ENCODE assay signal across 17 mouse cellular contexts in genomic region chr14:61092073-61092472, GRCm38 (mm10). TPM values are rescaled to one million over a fixed set of nuclear protein-coding genes. Genes with fewer than 3 reads are reported as not detected.
DNase-seq lines count a peak whose midpoint lies in the region; ATAC-seq and TF ChIP-seq lines count a peak whose summit lies in the region.
"Had no signal": no experiment of that assay in that cellular context is flagged by ENCODE, and none has a peak within 500 bp of the region (broad histone marks: within the 10 kb centered on the region; RNA-seq: fewer than 3 reads in every experiment).

No protein-coding gene starts in this region.

- H3K9me3 ChIP-seq in lung, embryonic 14.5 days (ENCODE audit: low read depth, low read length) = no peaks in the 10 kb centered on the region
- H3K9me3 ChIP-seq in lung, postnatal 0 days (ENCODE audit: low read length) = no peaks in the 10 kb centered on the region
- H3K9me3 ChIP-seq: embryonic facial prominence, embryonic 12.5 days; heart, embryonic 13.5 days; hindbrain, embryonic 15.5 days; midbrain, embryonic 13.5 days had no signal

- no peak overlapping the region for H3K9ac ChIP-seq in lung, embryonic 14.5 days
- H3K9ac ChIP-seq in lung, postnatal 0 days (replicated peaks; ENCODE audit: low read depth) = no peak overlapping the region
- H3K9ac ChIP-seq: embryonic facial prominence, embryonic 12.5 days; heart, embryonic 13.5 days; hindbrain, embryonic 15.5 days; midbrain, embryonic 13.5 days had no signal

- no peak for TF ChIP-seq EP300 in lung, postnatal 0 days (IDR thresholded peaks at IDR 0.05)

- H3K27ac ChIP-seq in lung, embryonic 14.5 days (ENCODE audit: low read depth) = no peak overlapping the region
- H3K27ac ChIP-seq in lung, postnatal 0 days (ENCODE audit: low read length) = no peak overlapping the region
- no peak overlapping the region for H3K27ac ChIP-seq in thymus, adult 2 months (ENCODE audit: control insufficient read depth, insufficient read depth, low read length)
- H3K27ac ChIP-seq: embryonic facial prominence, embryonic 12.5 days; heart, embryonic 13.5 days; hindbrain, embryonic 15.5 days; kidney, postnatal 0 days; midbrain, embryonic 13.5 days had no signal

- H3K4me2 ChIP-seq in lung, embryonic 14.5 days = no peak overlapping the region
- no peak overlapping the region for H3K4me2 ChIP-seq in lung, postnatal 0 days (replicated peaks; ENCODE audit: low read depth, low read length)
- H3K4me2 ChIP-seq: embryonic facial prominence, embryonic 12.5 days; heart, embryonic 13.5 days; hindbrain, embryonic 15.5 days; midbrain, embryonic 13.5 days had no signal

- no peak for TF ChIP-seq POLR2A in thymus, adult 2 months (IDR thresholded peaks at IDR 0.05; ENCODE audit: control insufficient read depth, extremely low read depth, insufficient read depth, low read length, poor library complexity)

- no peak overlapping the region for H3K4me3 ChIP-seq in lung, embryonic 14.5 days (ENCODE audit: low read depth, low read length)
- no peak overlapping the region for H3K4me3 ChIP-seq in lung, postnatal 0 days (ENCODE audit: low read depth, low read length)
- no peak overlapping the region for H3K4me3 ChIP-seq in thymus, adult 2 months (ENCODE audit: control insufficient read depth, insufficient read depth, low read length)
- H3K4me3 ChIP-seq: embryonic facial prominence, embryonic 12.5 days; heart, embryonic 13.5 days; hindbrain, embryonic 15.5 days; midbrain, embryonic 13.5 days had no signal

- TF ChIP-seq CTCF in lung, embryonic 14.5 days (IDR thresholded peaks at IDR 0.05; ENCODE audit: low read depth) = no peak
- TF ChIP-seq CTCF in lung, postnatal 0 days (IDR thresholded peaks at IDR 0.05) = no peak
- no peak for TF ChIP-seq CTCF in thymus, adult 2 months (IDR thresholded peaks at IDR 0.05; ENCODE audit: borderline replicate concordance, control insufficient read depth, extremely low read depth, insufficient read depth, low read length, poor library complexity)

- no peaks in the 10 kb centered on the region for H3K4me1 ChIP-seq in lung, embryonic 14.5 days (ENCODE audit: insufficient read depth)
- H3K4me1 ChIP-seq in lung, postnatal 0 days (ENCODE audit: insufficient read depth, low read depth, low read length) = no peaks in the 10 kb centered on the region
- no peaks in the 10 kb centered on the region for H3K4me1 ChIP-seq in thymus, adult 2 months (replicated peaks; ENCODE audit: control insufficient read depth, insufficient read depth, low read length)
- H3K4me1 ChIP-seq: embryonic facial prominence, embryonic 12.5 days; heart, embryonic 13.5 days; hindbrain, embryonic 15.5 days; midbrain, embryonic 13.5 days had no signal

- ATAC-seq in lung, embryonic 14.5 days (ENCODE audit: insufficient read depth) = no peak
- ATAC-seq in lung, postnatal 0 days = no peak
- ATAC-seq: forebrain, embryonic 16.5 days; midbrain, embryonic 13.5 days had no signal

- no peaks in the 10 kb centered on the region for H3K27me3 ChIP-seq in lung, embryonic 14.5 days (ENCODE audit: insufficient read depth, low read length)
- H3K27me3 ChIP-seq in lung, postnatal 0 days (replicated peaks; ENCODE audit: insufficient read depth, low read length) = no peaks in the 10 kb centered on the region
- H3K27me3 ChIP-seq in thymus, adult 2 months (ENCODE audit: control insufficient read depth, insufficient read depth, low read length) = no peaks in the 10 kb centered on the region
- H3K27me3 ChIP-seq: CH12.LX; embryonic facial prominence, embryonic 12.5 days; heart, embryonic 13.5 days; hindbrain, embryonic 15.5 days; midbrain, embryonic 13.5 days had no signal

- 81% methylated on average over 3 of the region's 3 CpGs for WGBS in lung, embryonic 14.5 days
- WGBS in lung, postnatal 0 days = 81% methylated on average over 3 of the region's 3 CpGs
- 92% methylated on average over 3 of the region's 3 CpGs for WGBS in thymus, adult 2 months

- no peaks in the 10 kb centered on the region for H3K36me3 ChIP-seq in lung, embryonic 14.5 days (ENCODE audit: insufficient read depth)
- H3K36me3 ChIP-seq in lung, postnatal 0 days (ENCODE audit: insufficient read depth, low read length) = no peaks in the 10 kb centered on the region
- no peaks in the 10 kb centered on the region for H3K36me3 ChIP-seq in thymus, adult 2 months (ENCODE audit: control insufficient read depth, insufficient read depth, low read length)
- H3K36me3 ChIP-seq: embryonic facial prominence, embryonic 12.5 days; heart, embryonic 13.5 days; hindbrain, embryonic 15.5 days; midbrain, embryonic 13.5 days had no signal

- peak; percentile 20 for DNase-seq in gastrocnemius, adult 18-20 months (ENCODE audit: low spot score)
- no peak for DNase-seq in gastrocnemius, postnatal 4 days (ENCODE audit: low spot score in 2 of 2)
- DNase-seq in lung, embryonic 14.5 days = peak; percentile 37
- DNase-seq in lung, postnatal 0 days (ENCODE audit: low spot score) = no peak
- DNase-seq in layer of hippocampus, adult 9-11 months = peak; percentile 8
- DNase-seq in right cerebral cortex, postnatal 25 days = peak; percentile 46
- DNase-seq in thymus, adult 2 months = no peak
- DNase-seq: adrenal gland, adult 8-10 months; lung, adult 2 months; thymus, postnatal 4 days had no signal

RNA-seq across cellular contexts. Expression of gene Tnfrsf19, which starts 45.8 kb away (rescaled TPM):
- total RNA-seq in gastrocnemius, adult 18-20 months (2021) = 10 to 100 TPM in 1 of 2 experiments, 1 to 10 TPM in 1; 6.9 to 10.8 TPM
- 10 to 100 TPM; 11.9 to 16.6 TPM for total RNA-seq in gastrocnemius, postnatal 4 days (2021)
- polyA plus RNA-seq in lung, embryonic 14.5 days (2014; fragmentation: Nextera tagmentation; extraction: Ambion mirVana) = 148 and 159 TPM in 2 replicates
- polyA plus RNA-seq in lung, postnatal 0 days (2015; fragmentation: Nextera tagmentation; extraction: Ambion mirVana) = 35.0 and 37.2 TPM in 2 replicates
- 2.2 and 4.6 TPM in 2 replicates for polyA plus RNA-seq in thymus, adult 2 months (2012; rRNA removed)

RNA-seq across cellular contexts. Expression of gene Sacs, which starts 46.2 kb away (rescaled TPM):
- 10 to 100 TPM; 12.7 to 15.3 TPM for total RNA-seq in gastrocnemius, adult 18-20 months (2021)
- total RNA-seq in gastrocnemius, postnatal 4 days (2021) = 10 to 100 TPM; 36.6 to 41.3 TPM
- polyA plus RNA-seq in lung, embryonic 14.5 days (2014; fragmentation: Nextera tagmentation; extraction: Ambion mirVana) = 3.6 and 3.8 TPM in 2 replicates
- 0.75 and 1.00 TPM in 2 replicates for polyA plus RNA-seq in lung, postnatal 0 days (2015; fragmentation: Nextera tagmentation; extraction: Ambion mirVana)
- polyA plus RNA-seq in thymus, adult 2 months (2012; rRNA removed) = 2.9 and 3.4 TPM in 2 replicates

Comparison
In these comparisons a context has a peak if more than half of its experiments do, and no peak if none do; other contexts are left out.
1. DNase-seq: peak in gastrocnemius, adult 18-20 months (single experiment), lung, embryonic 14.5 days (single experiment), layer of hippocampus, adult 9-11 months (single experiment) and right cerebral cortex, postnatal 25 days (single experiment); none in gastrocnemius, postnatal 4 days (0 of 2), lung, postnatal 0 days (single experiment) and thymus, adult 2 months (single experiment).